Mouse (Mus musculus): ENCODE data around the gene Dppa2.
A peak's percentile ranks its signal among the peaks of the same experiment; 100 is the strongest.
"Not testable (repeated sequence)": the region's sequence is repeated elsewhere in the genome, so short reads cannot be mapped to it uniquely, and the experiment has no call there.

The Dppa2 gene

DNA sequence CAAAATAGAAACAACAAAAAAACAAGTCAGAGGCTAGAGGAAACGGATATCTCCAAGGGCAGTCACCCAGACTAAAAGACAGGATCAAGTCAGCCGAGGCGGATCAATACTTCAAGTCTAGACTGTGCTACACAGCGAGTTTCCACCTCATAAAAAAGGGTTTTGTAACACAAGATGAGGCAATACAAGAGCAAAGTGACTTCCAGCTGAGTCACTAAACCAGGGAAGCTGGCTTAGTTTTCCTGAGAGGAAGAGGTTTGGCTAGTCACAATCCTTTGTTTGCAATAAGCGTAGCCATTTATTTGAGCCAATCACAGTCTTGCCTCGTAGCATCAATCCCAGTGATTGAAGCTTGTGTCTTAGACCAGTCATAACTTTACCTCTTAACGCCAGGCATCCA, at the start of gene Dppa2:
Gene Dppa2, plus strand, starts transcription at position 400 of the 400 bp plus-strand sequence.
- no peak for DNase-seq (ENCODE audit: low spot score in 2 of 2)

DNA sequence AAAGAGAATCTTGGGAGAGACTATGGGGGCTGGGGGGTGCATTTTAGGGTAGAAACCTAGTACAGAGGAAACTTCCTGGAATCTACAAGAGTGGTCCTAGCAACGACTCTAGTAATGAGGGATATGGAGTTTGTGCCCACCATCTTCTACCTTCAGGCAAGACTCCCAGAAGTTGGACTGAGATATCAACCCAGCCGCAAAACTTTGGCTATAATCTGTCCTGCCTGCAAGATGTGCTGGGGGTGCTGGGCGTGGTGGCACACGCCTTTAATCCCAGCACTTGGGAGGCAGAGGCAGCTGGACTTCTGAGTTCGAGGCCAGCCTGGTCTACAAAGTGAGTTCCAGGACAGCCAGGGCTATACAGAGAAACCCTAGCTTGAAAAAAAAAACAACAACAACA, 49.1 kb upstream of the Dppa2 start:
- DNase-seq (ENCODE audit: low spot score in 2 of 2): no peak

DNA sequence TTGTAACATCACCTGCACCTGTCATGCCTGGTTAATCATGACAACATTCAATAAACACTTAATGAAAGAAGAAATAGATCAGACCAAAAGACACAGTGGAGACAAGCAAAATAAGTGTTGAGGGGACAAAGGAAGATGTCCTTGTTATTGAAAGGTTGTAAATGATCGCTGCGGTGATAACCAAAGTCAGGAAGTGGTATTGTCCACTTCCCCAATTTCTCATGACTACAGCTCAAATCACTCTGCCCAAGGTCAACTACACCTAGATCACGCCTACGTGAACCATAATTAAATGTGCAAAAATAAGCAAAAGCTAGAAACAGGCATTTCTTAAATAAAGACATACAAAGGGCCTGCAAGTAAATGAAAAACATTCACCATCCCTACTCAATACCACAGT, 44.2 kb upstream of the Dppa2 start:
- no peak for DNase-seq (ENCODE audit: low spot score in 2 of 2)

DNA sequence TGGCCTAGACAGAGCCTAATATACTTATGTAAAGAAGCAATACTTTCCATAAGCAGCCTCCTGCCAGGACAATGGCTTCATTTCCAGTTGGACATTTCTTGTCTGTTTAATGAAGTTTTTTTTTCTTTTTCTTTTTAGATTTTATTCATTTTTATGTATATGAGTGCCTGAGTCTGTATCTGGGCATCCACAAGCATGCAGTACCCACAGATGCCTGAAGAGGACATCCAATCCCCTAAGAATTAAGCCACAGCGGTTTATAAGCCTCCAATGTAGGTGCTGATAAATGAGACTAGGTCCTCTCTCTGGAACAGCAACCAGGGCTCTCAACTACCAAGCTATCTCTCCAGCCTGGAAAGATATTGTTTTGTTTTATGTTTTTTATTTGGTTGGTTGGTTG, 40.8 kb upstream of the Dppa2 start:
- DNase-seq (ENCODE audit: low spot score in 2 of 2): no peak

- no peak for DNase-seq (ENCODE audit: low spot score in 2 of 2)
Observed at GRCm38 (mm10) chr16:48265856-48266255, 37.9 kb upstream of the Dppa2 start.

- DNase-seq (ENCODE audit: low spot score in 2 of 2): no peak
Observed at GRCm38 (mm10) chr16:48276940-48277339, 26.8 kb upstream of the Dppa2 start.

GRCm38 (mm10) chr16:48280883-48281282, 22.8 kb upstream of the Dppa2 start:
- no peak for DNase-seq (ENCODE audit: low spot score in 2 of 2)

- no peak for DNase-seq (ENCODE audit: low spot score in 2 of 2)
Observed at GRCm38 (mm10) chr16:48282801-48283200, 20.9 kb upstream of the Dppa2 start.

GRCm38 (mm10) chr16:48283517-48283916, 20.2 kb upstream of the Dppa2 start, which contains the start of gene Dppa4:
Gene Dppa4, plus strand, starts transcription at chr16:48283733.
- DNase-seq (ENCODE audit: low spot score in 2 of 2): no peak

DNA sequence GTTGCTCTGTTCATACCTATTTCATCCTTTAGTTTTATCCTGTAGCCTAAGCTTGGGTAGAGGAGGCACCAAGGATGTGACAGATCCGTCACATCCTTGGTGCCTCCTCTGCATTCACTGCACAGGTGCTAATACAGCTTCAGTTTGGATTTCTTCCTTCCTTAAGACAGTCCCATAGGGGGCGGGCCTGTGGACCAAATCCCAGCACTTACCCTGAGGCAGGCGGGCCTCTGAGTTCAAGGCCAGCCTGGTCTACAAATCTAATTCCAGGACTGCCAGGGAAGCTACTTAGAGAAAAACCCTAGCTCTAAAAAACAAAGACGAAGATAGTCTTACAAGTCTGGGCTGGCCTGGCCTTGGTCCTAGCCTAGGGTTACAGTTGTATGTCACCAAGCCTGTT, 18.2 kb upstream of the Dppa2 start:
- no peak for DNase-seq (ENCODE audit: low spot score in 2 of 2)

DNA sequence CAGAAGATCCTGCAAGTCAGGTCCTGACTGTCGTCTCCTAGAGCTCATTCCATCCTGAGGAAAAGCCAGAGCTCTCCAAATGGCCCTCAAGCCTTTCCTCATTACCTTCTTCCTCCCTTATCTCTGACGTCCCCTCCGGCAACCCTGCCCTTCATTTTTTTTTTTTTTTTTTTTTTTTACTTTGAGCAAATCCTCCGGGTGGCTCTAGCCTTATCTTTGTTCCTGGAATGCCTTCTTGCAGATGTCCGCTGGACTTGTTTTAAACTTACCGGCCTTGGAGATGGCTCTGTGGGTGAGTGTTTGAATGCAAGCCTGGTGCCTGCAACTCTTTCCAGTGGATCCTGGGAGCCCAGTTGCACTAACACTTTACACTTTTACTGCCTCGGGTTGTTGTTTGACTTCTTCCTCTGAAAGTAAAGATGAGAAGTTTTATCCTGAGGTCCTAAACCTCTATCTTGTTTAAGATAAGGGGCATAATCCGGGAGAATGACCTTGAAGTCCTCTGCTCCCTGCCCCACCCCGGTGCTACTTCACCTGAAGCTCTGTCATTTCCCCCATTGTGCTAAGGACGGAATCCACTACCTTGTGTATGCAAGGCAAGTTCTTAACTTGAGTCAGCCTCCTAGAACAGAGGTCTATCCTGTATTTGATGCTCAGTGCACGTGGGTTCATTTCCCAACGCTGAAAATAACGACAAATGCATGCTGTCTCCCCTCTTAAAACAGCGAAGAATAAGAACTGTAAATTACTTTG, 6.1 kb upstream of the Dppa2 start:
- DNase-seq (ENCODE audit: low spot score in 2 of 2): no peak

DNA sequence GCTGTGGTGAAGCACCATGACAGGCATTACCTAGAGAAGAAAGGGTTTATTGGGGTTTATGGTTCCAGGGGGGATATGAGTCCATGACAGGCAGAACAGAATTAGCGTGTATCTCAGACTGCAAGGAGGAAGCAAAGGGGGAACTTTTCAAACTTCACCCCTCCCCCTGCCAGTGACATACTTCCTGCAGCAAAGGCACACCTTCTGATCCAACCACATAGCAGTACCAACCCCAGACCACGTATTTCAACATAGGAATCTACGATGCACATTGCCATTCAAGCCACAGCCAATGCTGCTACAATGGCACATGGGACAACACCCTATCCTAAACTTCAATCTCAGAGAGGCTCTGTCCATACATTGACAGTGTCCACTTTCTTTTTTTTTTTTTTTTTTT, 3.8 kb upstream of the Dppa2 start:
- DNase-seq (ENCODE audit: low spot score in 2 of 2): no peak

DNA sequence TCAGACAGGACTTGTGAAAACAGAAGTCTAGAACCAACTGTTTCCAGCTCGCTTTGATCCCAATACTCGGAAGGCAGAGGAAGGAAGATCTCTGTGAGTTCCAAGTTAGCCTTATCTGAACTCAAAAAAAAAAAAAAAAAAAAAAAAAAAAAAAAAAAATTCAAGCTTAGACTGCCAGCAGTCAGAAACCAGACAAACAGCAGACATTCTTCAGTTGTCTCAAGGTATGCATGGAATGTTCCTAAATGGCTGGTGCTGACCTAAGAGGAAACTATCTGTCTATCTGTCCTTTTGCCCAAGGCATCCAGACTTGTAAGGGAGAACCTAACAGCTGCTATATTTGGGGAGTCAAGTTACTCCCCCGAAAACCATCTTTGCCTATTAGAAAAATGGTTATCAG, 275 bp downstream of the Dppa2 start:
- DNase-seq (ENCODE audit: low spot score in 2 of 2): no peak

DNA sequence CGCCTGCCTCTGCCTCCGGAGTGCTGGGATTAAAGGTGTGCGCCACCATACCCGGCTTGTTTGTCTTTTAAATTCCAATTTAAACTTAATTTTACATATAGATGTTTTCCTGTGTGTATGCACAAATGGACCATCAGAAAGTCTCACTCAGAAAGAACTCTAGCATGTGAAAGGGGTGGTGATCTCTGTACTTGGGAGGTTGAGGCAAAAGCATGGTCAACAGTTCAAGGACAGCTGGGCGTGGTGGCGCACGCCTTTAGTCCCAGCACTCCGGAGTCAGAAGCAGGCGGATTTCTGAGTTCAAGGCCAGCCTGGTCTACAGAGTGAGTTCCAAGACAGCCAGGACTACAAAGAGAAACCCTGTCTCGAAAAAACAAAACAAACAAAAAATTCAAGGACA, 5.2 kb downstream of the Dppa2 start:
- not testable (repeated sequence) for DNase-seq (ENCODE audit: low spot score in 2 of 2)

DNA sequence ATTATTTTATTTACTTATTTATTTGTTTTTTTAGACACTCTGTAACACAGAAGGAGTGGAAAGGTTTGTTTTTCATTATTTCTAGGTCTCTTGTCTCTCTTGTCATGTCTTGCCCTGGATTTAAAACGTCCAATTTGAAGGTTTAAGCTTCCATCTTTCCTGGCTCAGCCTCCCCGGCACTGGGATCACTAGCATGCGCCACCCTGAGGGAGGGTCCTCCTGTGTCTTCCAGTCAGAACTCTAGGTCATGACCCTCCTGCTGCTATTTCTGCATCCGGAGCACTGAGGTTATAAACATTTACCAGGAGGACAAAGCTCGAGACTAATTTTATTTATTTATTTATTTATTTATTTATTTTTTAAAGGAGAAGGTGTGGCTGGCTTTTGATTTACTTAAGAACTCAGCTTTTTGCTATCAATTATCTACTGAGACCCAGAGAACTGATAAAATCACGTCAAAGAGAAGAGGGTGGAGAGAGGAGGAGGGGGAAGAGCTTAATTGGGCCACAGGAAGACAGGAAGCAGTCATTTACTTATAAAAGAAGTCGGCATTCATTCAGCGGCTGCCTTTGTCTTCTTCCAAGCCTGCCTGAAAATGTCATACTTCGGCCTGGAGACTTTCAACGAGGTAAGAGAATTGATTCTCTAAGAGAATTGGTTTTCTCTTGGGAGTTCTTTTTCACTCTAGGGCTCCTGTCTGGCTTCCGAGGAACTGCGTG, 6.4 kb downstream of the Dppa2 start:
- no peak for DNase-seq (ENCODE audit: low spot score in 2 of 2)

- no peak for DNase-seq (ENCODE audit: low spot score in 2 of 2)
Observed at GRCm38 (mm10) chr16:48315294-48315693, 11.6 kb downstream of the Dppa2 start.

DNA sequence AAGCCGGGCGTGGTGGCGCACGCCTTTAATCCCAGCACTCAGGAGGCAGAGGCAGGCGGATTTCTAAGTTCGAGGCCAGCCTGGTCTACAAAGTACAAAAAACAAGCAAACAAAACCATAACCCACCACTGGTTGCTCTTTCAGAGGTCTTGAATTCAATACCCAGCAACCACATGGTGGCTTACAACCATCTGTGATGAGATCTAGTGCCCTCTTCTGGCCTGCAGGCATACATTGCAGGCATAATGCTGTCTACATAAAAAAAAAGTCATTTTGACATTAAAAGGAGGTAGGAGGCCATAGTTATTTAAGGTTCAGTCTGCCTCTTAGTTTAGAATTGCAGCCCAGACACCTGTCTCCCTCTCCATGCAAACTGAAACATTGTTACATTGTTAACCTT, 17.1 kb downstream of the Dppa2 start:
- no peak for DNase-seq (ENCODE audit: low spot score in 2 of 2)

DNA sequence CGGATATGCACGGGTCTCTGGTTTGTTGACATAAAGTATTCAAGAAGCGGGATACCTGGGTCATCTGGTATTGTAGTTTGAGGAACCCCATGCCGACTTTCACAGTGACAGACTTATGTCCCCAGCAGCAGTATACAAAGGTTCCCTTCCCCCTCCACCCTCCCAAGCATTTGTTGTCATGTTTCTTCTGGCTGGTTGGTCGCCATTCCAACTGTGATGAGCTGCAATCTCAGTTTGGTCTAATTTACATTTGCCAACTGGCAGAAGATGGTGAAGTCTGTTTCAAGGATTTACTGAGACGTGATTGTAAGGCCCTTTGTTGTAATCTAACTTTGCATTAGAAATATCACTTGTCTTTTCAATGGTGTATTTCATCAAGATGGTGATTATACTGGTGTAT, 19.4 kb downstream of the Dppa2 start:
- DNase-seq (ENCODE audit: low spot score in 2 of 2): peak in 1 of 2 experiments; percentile 5

DNA sequence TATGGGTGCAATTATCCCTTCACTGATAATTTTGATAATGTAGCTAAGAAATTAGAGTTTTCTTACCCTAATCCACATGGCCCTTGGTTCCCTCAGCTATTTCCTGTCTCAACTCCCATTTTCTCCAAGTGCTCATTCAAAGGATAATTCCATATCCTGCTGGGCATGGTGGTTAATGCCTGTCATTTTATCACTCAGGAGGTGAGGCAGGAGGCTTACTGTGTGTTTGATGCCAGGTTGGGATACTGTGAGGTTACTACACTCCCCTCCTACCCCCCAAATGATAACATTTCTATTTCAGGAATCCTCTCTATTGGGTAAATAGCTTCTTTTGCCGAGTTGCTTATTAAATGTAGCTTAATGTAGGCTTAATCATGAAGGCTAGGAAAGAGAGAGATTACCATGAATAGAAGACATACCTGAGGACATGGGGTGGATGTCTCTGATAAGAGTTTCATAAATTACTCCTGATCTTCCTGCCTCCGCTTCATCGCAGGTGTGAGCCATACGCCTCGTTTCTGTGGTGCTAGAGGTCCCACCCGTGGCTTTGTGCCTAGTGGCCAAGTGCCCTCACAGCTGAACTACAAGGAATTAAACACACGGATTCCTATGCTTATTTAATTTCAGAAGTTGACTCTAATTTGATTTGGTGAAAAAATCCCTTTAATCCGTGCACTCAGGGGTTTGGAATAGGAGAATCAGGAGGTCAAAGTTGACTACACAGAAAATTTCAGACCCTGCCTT, 20.1 kb downstream of the Dppa2 start:
- no peak for DNase-seq (ENCODE audit: low spot score in 2 of 2)

GRCm38 (mm10) chr16:48326903-48327302, 23.2 kb downstream of the Dppa2 start:
- no peak for DNase-seq (ENCODE audit: low spot score in 2 of 2)

DNA sequence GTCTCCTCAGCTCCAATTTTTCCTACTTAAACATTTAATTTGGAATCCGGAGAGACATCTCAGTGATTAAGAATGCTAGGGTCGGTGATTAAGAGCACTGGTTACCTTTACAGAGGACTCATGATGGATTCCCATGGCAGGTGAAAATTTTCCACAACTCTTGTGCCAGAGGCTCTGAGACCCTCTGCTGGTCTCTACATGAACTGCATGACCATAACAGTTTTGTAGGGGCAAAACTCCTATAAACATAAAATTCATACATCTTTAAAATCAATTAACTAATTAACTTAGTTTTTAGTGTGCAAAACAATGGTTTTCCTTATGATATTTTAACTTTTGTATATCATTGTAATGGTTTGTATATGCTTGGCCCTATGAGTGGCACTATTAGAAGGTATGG, 24.7 kb downstream of the Dppa2 start:
- DNase-seq (ENCODE audit: low spot score in 2 of 2): no peak

DNA sequence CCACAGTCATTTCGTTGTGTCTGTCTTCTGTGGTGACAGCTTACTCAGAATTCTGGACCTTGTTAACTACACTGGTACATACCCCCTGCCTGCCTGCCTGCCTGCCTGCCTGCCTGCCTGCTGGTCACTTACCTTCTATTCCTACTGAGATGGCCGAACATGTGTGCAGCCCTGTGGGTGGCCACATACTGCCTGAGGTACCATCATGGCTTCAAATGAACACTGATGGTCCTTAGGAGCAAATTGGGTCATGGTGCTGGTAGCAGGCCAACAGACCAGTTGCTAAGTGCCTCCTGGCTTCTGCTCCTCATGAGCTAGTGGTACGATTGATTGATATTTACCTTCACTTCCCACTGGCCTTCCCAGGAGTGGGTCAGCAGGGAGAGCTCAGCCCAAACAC, 28.1 kb downstream of the Dppa2 start:
- DNase-seq (ENCODE audit: low spot score in 2 of 2): no peak

- DNase-seq (ENCODE audit: low spot score in 2 of 2): no peak
Observed at GRCm38 (mm10) chr16:48335326-48335725, 31.6 kb downstream of the Dppa2 start.

Measured in cerebellum, postnatal 4 days (tissue).